Mouse (Mus musculus) liver, embryonic 14.5 days (tissue): ENCODE data around the gene Fastkd5.

Source experiments
- CTCF ChIP-seq: IDR thresholded peaks from 2 replicates; pipeline ENCODE4 v1.5.1; 2016; ENCODE audit warnings: antibody characterized with exemption, low read depth, control low read depth
- EP300 ChIP-seq: IDR thresholded peaks from 2 replicates; pipeline ENCODE4 v1.6.1; 2016; ENCODE audit warnings: antibody characterized with exemption, low read depth

- TF ChIP-seq CTCF: peak; percentile 2; the same call in 1 of the 2 replicates
- TF ChIP-seq EP300: no peak
These were observed 568 bp downstream of the Fastkd5 start for GRCm38 (mm10) chr2:130629080-130629838.
